Mouse (Mus musculus): ENCODE data around the gene Tenm4.

Tenm4 gene

DNA sequence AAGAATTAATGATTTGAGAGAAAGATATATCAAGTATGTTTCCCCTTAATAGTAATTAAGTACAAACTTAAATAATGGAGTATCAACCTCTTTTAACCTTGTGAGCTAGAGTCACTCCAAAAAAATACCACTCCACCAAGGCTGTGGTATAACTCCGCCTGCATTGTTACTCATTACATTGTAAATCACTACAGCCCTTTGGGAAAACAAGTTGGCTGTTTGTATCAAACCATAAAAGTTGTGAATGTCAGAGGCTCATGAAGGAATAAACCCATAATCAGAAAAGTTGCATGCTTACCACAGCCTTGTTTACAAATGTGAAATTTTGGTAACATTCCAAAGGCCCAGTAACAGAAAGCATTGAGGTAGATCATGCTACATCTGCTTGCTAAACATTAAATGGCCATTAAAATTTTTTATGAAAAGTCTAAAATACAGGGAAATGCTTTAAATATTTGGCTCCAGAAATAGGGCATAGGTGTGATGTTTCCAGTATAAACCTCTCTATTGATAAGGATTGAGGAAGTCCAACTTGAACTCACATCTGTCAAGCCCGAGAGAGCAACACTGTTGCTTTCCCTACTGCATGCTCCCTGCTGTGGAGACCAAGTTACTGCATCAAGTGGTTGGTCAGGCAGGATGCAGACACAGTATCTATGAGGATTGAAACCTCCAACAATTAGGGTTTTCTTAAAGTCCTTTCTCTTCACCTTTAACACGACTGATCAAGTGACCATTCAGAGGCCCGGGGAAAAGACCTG is 582.5 kb downstream of the Tenm4 start:
- DNase-seq = no peak

- DNase-seq = no peak
Observed at GRCm38 (mm10) chr7:96754175-96754574, 583.1 kb downstream of the Tenm4 start.

GRCm38 (mm10) chr7:96755459-96756094 is 584.5 kb downstream of the Tenm4 start:
- no peak for DNase-seq

- no peak for DNase-seq
Observed at GRCm38 (mm10) chr7:96756104-96756742, 585.2 kb downstream of the Tenm4 start.

- DNase-seq = no peak
Observed at GRCm38 (mm10) chr7:96757067-96757466, 586.0 kb downstream of the Tenm4 start.

- DNase-seq = no peak
Observed at GRCm38 (mm10) chr7:96760208-96760607, 589.2 kb downstream of the Tenm4 start.

GRCm38 (mm10) chr7:96761151-96761550 is 590.1 kb downstream of the Tenm4 start:
- DNase-seq = no peak

- no peak for DNase-seq
Observed at GRCm38 (mm10) chr7:96765321-96765960, 594.4 kb downstream of the Tenm4 start.

DNA sequence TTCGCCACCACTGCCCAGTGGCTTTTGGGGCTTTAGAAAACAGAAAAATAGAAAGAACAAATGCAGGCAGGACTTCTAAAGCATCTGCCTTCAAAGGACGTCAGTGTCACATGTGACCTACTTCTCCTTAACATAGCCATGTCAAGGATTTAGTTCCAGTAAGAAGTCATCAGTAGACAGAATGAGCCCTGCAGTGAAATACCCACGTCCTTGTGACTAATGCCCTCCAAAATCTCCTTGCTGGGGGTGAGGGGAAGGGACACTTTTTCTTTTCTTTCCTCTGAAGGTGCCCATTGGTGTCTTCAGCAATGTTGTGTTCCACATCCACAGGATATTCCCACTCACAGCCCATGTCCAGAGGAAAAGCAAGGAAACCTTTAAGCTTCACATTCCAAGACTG is 596.0 kb downstream of the Tenm4 start:
- no peak for DNase-seq

GRCm38 (mm10) chr7:96768718-96769117 is 597.7 kb downstream of the Tenm4 start:
- DNase-seq = no peak

- peak; percentile 53 for DNase-seq
Observed at GRCm38 (mm10) chr7:96769784-96770183, 598.7 kb downstream of the Tenm4 start.

DNA sequence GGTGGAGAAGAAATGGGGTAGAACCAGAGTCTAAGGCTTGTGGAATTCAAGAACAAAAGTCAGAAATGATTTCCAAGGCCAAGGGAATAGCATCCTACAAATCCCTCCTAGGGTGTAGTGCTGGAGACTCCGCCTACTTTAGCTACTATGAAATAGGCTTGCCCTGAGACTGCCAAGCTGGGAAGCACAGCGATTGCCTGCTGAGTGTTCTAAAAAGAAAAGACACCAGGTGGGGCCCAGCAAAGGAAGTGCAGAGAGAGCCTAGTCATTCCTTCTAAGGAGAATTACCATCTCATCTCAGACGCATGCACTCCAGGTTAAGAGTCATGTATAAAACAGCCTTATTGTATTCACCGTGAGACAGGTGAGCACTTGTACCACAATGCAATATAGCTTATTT is 601.9 kb downstream of the Tenm4 start:
- no peak for DNase-seq

DNA sequence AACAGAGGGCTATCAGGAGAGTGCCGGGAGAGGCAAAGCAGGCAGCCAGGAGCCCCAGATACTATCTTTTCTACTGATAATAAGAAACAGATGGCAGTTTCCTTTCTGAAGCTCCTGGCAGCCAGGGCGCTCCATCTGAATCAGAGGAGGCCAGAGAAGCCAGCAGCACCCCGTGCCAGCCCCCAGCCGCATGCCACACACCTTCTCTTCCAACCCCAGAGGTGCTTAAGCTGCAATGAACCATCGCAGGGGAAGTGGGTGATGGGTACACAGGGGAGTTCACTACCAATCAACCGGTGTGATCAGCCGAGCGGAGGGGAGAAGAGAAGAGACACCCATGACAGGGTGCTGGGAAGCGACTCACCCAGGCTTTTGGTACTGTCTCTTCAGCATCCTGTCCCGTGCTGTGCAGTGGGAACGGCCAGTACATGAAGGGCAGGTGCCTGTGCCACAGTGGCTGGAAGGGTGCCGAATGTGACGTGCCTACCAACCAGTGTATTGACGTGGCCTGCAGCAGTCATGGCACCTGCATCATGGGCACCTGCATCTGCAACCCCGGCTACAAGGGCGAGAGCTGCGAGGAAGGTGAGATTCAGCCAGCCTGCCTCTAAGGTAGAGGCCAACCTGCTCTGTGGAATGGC is 602.7 kb downstream of the Tenm4 start:
- no peak for DNase-seq

- no peak for DNase-seq
Observed at GRCm38 (mm10) chr7:96775080-96775486, 604.0 kb downstream of the Tenm4 start.

DNA sequence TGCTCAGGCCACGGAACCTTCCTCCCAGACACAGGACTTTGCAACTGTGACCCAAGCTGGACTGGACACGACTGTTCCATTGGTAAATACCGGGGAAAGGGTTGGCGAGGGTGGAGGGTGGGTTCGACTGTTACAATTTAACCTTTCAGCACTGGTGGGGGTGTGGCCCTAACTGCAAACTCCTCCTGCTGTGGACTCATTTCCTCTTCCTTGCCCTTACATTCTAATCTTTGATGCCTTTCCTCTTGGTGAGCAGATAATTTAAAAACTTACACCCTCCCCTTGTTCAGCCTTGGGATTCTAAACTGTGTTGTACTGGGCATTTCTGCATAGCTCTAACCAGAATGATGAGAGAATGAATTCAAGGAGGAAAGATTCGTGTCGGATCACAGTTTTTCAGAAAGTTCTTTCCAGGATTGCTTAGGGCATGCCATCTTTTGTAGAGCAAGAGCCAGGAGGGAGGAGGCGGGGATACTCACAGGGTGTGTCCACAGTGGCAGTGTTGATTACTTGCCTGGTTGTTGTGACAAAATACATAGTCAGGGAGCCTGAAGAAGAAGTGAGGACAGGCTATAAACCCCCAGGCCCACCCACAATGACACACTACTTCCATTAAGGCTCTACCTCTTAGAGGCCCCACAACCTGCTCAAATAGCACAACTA is 607.0 kb downstream of the Tenm4 start:
- no peak for DNase-seq

GRCm38 (mm10) chr7:96778601-96778969 is 607.5 kb downstream of the Tenm4 start:
- DNase-seq = peak; percentile 15

DNA sequence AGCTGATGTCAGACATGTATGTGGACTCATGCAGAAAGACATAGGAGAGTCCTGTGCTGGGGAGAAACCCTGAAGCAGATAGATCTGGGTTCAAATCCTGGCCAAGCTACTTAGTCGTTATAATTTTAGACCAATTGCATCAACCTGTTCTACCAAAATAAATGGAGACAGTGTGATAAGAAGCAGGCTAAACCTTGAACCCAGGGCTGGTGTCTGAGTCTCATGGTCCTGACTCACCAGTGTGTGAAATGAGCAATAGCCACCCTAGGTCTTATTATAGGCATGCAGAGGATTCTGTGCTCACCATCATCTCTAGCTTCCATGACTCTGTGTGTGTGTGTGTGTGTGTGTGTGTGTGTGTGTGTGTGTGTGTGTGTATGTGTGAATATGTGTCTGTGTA is 609.5 kb downstream of the Tenm4 start:
- no peak for DNase-seq

DNA sequence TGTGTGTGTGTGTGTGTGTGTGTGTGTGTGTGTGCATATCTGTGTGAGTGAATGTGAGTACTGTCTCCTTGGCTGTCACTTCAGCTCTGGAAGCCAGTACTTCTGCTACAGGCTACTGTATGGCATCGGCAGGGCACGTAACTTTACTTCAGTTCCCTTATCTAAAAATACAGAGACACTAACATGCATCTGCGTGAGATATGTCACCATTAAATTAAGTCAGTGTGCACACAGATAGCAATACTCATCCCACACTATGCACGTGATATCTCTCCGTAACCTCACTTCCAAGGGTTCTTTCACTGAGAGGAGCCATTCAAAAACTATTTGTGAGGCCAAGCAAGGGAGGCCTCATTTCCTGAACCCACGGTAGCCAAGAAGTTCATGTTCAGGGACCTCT is 610.0 kb downstream of the Tenm4 start:
- DNase-seq = no peak

- no peak for DNase-seq
Observed at GRCm38 (mm10) chr7:96782686-96783085, 611.6 kb downstream of the Tenm4 start.

DNA sequence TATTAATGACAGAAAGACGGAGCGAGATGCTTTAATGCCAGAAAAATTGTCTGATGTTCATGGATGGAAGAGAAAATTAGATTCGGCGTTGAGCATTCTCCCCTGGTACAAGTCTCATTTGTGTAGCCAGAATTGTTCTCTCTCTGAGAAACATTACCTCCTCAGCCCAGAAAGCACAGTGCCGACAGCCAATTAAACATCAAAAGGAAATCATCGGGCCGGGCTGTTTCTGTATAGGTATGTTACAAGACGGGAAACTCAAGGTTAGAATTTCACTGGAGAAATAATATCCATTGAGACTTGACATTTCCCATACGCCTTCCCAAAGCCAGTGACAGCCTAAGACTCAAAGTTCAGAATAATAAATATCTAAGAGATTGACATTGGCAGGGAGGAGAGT is 614.8 kb downstream of the Tenm4 start:
- no peak for DNase-seq

DNA sequence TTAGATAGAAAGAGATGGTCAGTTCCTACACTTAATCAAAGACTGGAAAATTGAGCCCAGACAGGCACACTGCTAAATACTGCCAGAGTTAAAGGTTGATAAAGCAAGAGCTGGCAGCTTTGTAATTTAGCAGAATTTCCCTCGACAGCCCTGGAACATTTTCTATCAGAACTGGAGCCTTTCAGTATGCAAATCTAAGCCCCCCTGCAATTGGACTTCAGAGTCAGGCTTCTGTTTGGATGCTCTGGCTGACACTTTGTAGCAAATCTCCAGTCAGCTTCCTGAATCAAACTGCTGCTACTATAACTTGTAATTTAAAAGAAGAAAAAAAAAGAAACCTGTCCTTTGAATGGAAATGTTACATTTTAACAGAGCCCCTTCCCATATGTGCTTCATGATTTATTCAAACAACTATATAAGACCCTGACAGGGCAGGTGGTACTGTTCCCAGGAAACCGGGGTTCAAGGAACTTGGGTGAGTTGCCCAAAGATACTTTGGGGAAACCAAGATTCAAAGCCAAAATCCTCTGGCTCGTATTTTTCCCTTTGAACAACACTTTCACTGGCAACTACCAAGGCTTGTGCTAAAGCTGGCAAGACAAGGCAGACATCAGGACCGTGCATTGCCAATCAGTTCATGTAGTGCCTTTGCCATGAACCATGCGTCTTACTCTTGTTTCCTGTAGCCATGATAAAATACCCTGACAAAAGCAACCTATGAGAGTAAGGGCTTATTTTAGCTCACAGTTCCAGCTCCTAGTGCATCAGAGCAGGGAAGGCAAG is 615.4 kb downstream of the Tenm4 start:
- DNase-seq = no peak

GRCm38 (mm10) chr7:96788135-96788534 is 617.1 kb downstream of the Tenm4 start:
- DNase-seq = no peak

Data from thymus, postnatal 14 days (tissue).